Mouse (Mus musculus): Measurements from ENCODE around the gene Gm21746. TPM values are rescaled to one million over a fixed set of nuclear protein-coding genes. Genes with fewer than 3 reads are reported as not detected.
"Not testable (repeated sequence)": the region's sequence is repeated elsewhere in the genome, so short reads cannot be mapped to it uniquely, and the experiment has no call there.

Gene Gm21746
- total RNA-seq (2018; cell fraction: chromatin; rRNA removed), result not detected
- total RNA-seq (2018; cell fraction: cytosol; rRNA removed), result not detected
- total RNA-seq (2018; cell fraction: nucleus; rRNA removed), result not detected
- polyA plus RNA-seq (2018), result not detected in 3 replicates

DNA sequence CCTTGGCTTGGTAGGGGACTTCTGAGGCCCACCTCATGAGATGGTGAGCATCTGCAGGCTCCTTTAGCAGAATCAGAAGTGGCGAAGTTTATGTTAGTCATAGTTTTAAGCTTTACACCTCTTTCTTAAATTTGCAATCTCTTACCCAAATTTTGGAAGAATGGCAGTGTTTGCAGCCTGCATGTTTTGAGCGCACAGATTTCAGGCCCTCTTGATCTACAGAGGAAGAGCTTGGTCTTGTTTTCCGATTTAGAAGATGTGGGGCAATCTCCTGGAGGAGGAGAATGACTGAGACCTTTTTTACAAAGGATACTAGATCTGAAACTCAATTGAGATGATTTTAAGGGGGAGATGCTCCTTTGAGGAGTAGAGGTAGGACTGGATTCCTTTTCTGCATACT lies at the start of gene Gm21746:
Gm21746 (minus strand) TSS at position 101 of the 400 bp plus-strand sequence.
- not testable (repeated sequence) for H3K79me2 ChIP-seq (ENCODE audit: inconsistent target); H3K4me3 ChIP-seq (ENCODE audit: inconsistent target); H3K27ac ChIP-seq; H3K36me3 ChIP-seq (ENCODE audit: inconsistent target)
- WGBS (ENCODE audit: missing documents), result no CpG with 5 or more reads among the region's 3 CpGs

DNA sequence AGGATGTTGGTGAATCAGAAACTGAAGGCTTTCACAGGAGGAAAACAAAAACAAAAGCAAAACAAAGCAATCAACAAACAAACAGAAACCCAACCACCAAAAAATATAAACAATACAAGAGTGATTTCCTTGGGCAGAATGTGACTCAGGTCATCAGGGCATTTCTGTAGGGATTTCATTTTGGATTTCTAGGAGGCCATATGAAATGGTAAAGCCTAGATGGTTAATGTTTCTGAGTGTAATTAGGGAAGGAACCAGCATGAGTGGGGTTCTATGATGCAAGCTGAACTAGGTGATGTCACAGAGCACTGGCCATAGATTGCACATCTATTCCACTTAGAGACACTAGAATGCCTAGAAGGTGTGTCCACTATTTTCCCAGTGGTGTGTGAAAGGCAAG lies 29.0 kb upstream of the Gm21746 start, which contains the start of gene Gm20873:
Gm20873 (plus strand) TSS at position 301 of the 400 bp plus-strand sequence.
- not testable (repeated sequence) for H3K36me3 ChIP-seq (ENCODE audit: inconsistent target)

More for the DNA sequence above, 29.0 kb upstream of the Gm21746 start, which contains the start of gene Gm20873:
- H3K4me3 ChIP-seq (ENCODE audit: inconsistent target); H3K27ac ChIP-seq; H3K79me2 ChIP-seq (ENCODE audit: inconsistent target): not testable (repeated sequence)

Other genes starting within 250 kb of the Gm21746 start
- not detected in 3 replicates for gene Gm20873, start 29.1 kb upstream of the Gm21746 start, polyA plus RNA-seq (2018)

Measured in macrophage (primary cell).